Mouse (Mus musculus): ENCODE data around the gene Dnase1l1. TPM values are rescaled to one million over a fixed set of nuclear protein-coding genes. Genes with fewer than 3 reads are reported as not detected.

Gene Dnase1l1
- total RNA-seq, 2 experiments from 2014 or later, result 16.1 to 20.6 TPM

DNA sequence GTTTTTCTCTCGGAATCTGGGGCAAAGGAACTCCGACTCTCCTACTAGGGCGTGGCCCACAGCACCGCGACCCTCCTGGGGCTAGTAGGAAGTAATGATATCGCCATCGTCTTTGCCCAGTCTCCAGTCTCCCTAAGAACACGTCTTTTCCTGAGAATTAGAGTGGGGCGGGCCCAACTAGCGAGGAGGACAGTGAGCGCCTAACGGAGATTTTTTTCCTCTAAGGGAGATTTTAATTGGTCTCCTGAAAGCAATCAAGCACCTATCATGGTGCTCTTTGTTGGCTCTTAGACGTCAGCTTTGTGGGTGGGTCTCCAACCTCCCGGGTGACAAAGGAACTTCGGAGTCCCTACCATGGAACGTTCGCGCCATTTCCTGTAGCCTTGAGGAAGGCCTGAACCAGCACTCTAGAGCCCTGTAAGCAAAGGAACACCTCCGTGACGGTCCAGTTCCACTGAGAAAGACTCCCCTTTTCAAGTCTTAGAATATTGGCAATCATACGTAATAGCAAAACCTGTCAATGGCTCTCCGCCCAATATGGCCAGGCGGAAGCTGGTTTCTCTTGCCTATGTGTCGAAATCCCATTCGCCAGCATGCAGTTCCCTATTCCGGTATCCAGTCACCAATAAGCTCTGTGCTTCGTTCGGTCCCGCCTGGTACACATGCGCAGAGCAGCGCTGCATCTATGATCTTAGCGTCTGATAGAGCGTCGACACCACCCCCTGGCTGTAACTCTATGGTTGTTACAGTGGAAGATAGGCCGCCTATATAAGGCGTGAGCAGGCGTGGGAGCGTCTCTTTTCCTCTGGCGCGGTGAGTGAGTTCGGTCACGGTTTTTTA is 11.9 kb downstream of the Dnase1l1 start, which contains the start of gene Rpl10:
Rpl10 (plus strand) TSS at position 751 of the 840 bp plus-strand sequence.
- intact Hi-C loops (cut with DNase I), result no loop called here
- DNase-seq, result peak; percentile 83 to 87

DNA sequence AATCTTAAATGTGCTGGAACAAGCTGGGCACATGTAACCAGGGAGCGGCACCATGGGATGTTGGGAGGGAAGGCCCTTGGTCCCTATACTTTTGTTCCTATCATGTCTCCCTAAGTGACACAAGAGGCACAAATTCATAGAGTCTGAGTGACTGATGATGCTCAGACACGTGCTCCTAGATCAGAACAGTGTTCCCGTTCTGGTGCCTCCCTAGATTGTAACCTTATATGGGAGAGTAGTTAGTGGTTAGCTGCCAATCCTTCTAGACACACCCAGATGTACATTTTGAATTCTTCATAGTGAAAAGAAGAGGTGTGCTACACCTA is 12.4 kb downstream of the Dnase1l1 start:
- no peak for DNase-seq
- intact Hi-C loops (cut with DNase I), result loop anchor here (2.0 kb wide), 1 partner anchor 15 kb away; the partner anchor contains the start of gene Emd

DNA sequence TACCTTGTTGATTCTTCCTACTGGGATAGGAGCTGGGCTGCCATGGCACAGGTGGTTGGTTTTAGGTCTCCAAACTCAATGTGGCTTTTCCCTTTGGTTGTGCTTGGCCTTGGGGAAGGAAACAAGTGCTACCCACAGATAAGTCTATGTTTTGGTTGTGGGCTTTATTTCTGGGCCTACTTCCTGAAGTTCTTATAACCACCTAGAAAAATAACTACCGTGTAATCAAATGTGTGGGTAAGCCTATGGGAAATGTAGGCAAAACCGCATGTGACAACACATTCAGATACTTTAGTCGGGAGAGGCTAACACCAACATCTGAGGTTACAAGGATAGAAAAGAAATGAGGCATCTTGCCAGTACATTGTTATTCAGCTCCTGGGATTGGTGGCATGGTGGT is 24.4 kb downstream of the Dnase1l1 start:
- DNase-seq, result no peak
- intact Hi-C loops (cut with DNase I), result no loop called here

DNA sequence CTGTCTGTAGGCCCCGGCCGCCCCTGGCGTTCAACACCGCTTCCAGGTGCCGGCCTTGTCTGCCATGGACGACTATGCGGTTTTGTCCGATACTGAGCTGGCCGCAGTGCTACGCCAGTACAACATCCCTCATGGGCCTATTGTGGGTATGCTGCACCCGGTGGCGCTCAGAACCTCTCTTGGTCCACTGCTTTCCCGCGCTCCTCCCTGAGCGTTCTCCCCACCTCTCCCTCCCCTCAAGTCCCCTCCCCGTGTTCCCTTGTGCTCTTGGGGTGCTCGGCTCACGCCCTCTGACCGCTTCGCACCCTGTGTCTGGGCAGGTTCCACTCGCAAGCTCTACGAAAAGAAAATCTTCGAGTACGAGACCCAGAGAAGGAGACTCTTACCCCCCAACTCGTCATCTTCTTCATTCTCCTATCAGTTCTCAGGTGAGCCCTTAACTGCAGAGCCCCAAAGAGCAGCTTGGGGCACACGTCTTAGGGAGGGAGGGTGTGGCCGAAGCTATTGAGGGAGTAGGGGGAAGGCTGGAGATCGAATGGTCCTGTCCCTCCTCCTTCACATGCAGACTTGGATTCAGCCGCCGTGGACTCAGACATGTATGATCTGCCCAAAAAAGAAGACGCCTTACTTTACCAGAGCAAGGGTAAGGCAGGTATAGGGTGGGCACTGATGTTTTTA is 27.1 kb downstream of the Dnase1l1 start:
- intact Hi-C loops (cut with DNase I), result loop anchor here (2.0 kb wide), 1 partner anchor 14 kb away; no protein-coding TSS in a partner anchor
- no peak for DNase-seq

DNA sequence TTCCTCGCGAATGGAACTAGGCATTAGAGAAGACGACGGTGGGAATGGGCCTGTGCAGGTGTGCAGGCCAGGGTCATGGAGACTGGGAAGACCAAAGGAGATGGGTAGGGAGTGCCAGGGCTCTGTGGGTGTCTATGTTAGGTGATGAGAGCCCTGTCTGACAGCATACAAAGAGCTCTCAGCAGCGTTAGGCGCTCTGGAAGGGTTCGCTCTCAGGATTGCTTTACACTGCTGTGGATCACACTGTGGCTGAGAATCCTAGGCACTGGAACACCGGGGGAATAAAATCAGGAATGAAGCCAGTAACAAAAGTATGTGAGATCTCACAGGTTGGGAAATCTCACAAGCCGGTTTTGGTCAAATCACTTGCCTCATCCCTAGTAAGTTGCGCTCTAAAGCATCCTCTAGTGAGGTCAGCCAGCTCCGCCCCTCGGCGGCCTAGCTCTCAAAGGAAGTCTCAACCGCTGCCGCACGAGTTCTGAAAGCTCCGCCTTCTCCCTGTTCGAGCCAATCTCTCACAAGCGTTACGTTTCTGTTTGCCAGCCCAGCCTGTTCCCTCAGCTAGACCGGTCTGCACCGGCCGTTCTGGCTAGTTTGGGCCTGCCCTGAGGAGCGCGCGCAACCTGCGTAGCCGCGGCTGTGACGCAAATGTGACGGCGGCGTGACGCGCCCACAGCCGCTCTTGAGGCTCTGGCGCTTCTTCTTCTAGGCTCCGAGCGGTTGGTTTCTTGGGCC is 27.8 kb downstream of the Dnase1l1 start, which contains the start of gene Emd:
Emd (plus strand) TSS at position 535 of the 735 bp plus-strand sequence.
- intact Hi-C loops (cut with DNase I), result loop anchor here (2.0 kb wide), 1 partner anchor 14 kb away; no protein-coding TSS in a partner anchor

DNA sequence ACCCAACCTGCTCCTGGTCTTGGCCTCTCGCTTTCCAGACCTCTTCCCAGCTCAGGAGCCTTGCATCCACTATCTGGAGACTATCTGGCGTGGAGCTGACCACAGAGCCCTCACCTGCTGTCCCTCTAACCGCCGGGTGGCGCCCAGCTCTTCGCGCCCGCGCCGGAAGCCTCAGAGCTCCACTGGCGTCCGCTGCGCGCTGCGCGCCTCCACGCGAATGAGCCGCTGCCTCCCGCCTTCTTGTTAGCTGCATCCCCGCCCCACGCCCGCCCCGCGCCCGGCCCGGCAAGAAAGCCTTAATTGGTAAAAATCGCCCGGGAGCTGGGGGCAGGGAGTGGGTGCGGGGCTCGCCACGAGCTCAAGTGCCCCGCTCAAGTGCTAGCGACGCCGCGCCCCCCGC is 32.5 kb downstream of the Dnase1l1 start, which contains the start of gene Flna:
Flna (minus strand) TSS at position 206 of the 400 bp plus-strand sequence.
- DNase-seq, result peak; percentile 62 to 74
- intact Hi-C loops (cut with DNase I), result loop anchor here (5.0 kb wide), 2 partner anchors 103 to 132 kb away; partner anchors contain the start of gene Lage3

More for the DNA sequence above, 27.8 kb downstream of the Dnase1l1 start, which contains the start of gene Emd:
- DNase-seq, result peak; percentile 82

DNA sequence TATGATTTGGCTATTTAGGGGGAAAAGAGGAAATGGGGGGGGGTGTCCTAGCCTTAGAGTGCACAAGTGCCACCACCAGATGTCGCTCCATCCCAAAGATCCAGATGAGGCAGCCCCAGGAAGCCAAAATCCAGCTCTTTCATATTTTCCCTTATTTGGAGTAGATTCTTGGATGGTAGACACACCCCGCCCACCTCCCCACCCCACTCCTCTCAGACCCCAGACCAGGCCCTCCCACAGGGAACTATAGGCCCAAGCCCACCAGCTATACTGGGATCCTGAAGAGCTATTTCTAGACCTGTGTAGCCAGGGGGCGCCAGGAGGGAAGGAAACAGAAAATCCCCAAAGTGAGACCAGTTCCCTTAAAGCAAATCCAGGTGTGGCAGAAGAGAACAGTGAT is 33.5 kb downstream of the Dnase1l1 start:
- intact Hi-C loops (cut with DNase I), result loop anchor here (1.0 to 5.0 kb wide), 3 partner anchors 104 to 165 kb away; partner anchors contain the start of gene Lage3
- peak; percentile 67 to 73 for DNase-seq

DNA sequence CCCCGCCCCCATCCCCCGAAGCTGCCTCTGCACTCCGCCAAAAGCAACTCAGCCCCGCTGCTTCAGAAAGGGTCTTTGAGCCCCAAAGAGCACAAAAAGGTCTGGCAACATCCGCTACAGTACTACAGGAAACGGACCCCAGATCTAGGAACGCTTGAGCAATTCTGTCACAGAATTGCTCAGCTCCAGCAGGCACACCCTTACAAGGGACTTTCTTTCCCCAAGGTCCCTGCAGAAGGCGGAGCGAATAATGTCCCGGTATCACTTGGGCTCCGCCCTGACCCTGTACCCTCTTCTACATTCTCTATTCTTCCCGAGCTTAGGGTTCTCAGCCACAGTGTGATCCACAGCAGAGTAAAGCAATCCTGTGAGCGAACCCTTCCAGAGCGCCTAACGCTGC is 35.4 kb downstream of the Dnase1l1 start:
- intact Hi-C loops (cut with DNase I), result loop anchor here (2.0 to 5.0 kb wide), 3 partner anchors 106 to 224 kb away; partner anchors contain the start of genes Irak1 and Lage3
- no peak for DNase-seq

DNA sequence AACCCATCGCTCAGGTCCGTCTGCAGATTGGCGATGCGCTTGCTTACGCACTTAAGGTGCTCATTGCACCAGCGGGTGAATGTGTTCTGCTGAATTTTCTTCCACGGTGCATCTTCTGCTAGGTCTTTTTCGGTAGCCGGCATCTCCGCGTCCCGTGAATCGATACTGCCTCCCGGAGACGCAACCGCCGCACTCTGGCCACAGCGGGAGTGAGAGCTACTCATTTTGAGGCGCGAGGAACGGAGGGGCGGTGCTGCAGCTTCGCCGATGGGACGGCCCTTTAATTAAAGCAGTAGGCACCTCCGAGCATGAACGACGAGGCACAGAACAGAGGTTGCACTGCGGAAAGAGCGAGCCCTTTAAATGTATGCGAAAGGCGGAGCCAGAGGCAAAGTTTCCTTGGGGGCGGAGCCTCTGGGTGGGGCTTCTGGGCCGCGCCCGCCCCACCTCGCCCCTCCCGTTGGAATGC is 35.9 kb downstream of the Dnase1l1 start:
- intact Hi-C loops (cut with DNase I), result loop anchor here (2.0 to 5.0 kb wide), 3 partner anchors 106 to 223 kb away; partner anchors contain the start of genes Irak1 and Lage3
- DNase-seq, result peak; percentile 81 to 83

DNA sequence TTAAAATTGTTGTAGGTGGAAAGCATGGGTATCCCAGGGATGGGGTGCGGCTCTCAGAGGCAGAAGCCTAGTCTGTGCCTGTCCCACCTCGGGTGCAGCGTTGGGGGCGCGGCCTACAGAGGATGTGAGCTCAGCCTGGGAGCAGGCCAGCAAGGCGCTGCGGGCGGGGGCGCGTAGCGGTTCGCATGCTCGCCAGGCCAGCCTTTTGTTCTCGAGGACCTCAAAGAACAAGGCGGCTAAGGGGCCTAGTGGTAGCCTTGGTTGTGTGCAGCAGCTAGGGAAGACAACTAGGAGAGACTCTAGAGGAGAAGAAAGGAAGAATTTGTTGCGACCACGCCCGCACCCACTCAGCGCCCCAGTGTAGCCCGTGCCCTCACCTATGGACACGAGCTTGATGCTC is 36.5 kb downstream of the Dnase1l1 start:
- intact Hi-C loops (cut with DNase I), result loop anchor here (2.0 to 5.0 kb wide), 3 partner anchors 107 to 223 kb away; partner anchors contain the start of genes Irak1 and Lage3
- DNase-seq, result peak; percentile 81 to 83

DNA sequence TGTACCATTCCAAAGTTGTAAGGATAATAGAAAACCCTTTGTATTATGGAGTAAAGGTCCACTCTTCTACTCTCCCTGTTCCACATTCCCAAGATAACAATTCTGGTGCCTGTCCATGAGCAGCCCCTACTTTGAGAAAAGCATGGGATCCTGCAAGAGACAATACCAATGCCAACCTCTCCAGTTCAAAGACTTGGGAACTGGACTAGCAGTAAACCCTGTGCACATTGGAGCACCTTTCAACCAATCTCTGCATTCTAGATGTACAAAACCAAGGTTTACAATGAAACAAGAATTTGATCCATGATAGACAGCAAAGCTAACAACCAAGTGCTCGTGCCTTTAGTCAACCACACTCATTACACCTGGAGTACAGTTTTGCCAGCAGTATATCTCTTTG is 37.0 kb downstream of the Dnase1l1 start:
- intact Hi-C loops (cut with DNase I), result loop anchor here (5.0 kb wide), 2 partner anchors 107 to 128 kb away; partner anchors contain the start of gene Lage3
- DNase-seq, result no peak

DNA sequence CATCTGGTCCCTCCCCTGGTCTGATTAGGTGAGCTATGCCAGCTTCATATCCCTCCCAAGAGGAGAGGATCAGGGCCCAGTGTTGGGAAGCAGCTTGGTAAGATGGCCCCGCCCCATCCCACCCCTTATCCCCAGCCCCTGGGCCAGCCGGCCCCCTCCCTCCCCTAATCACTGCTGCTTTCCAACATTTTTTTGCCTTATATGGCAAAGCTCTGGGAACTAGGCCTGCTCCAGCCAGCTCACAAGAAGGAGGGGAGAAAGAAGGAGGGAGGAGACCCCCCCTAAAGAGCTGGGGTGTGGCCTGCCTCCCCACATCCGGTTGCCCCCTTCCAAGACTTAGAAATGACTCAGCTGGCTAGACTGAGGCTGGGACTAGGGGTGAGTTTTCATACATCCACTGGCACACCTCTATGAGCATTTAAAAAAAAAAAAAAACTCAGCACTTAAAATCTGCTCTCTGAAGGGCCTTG is 37.5 kb downstream of the Dnase1l1 start:
- intact Hi-C loops (cut with DNase I), result loop anchor here (5.0 kb wide), 2 partner anchors 108 to 127 kb away; partner anchors contain the start of gene Lage3
- DNase-seq, result peak; percentile 52 to 56

DNA sequence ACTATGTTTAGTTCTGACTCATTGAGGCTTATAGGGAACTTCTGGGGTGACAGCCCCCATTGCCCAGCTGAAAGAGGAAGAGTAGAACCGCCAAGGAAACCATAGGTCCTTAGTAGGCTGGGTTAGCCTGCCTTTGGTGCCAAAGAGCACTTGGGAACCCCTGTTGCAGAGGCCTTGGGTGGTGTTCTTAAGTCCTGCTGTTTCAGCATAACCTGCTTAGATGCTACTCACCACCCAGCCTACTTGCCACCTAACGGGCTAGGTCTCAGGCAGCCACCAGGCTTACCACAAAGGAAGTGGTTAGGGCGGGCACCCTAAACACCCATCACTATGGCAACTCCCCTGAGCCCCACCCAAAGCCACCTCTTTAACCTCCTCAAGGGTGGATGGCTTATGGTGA is 38.3 kb downstream of the Dnase1l1 start:
- peak; percentile 13 to 21 for DNase-seq
- intact Hi-C loops (cut with DNase I), result no loop called here

DNA sequence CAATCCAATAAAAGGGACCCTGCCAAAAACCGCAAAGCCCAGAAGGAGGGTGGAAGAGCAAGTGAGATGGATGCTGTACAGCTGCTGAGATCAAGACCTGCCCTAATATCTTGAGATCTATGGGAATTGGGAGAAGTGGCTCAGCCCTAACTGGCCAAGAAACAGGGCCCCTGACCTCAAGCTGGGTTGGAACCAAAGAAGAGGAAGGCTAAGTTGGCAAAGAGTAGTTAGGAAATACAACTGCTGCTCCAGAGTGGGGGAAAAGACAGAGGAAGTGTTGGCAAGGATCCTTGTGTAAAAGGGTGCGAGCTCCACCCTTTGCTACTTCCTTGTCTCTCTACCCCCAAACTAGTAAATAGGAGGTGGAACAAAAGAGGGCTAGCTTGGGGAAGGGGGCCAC is 38.7 kb downstream of the Dnase1l1 start:
- intact Hi-C loops (cut with DNase I), result no loop called here
- DNase-seq, result no peak

DNA sequence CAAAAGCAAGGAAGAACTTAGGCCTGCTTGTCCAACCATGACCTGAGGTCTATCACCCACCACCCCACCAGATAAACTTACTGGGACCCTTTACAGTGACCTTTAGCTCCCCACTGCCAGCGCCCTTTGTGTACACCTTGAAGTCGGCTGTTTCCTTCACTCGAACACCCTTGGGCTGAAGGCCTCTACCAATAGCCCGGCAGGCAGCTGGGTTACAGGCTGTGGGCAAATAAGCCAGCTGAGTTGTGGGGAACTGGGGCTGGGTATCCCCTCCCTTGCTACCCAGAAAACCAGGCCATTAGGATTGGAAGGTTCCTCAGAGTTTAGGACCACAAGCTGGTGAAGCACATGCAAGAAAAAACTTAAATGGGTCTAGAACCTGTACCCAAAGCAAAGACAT is 41.8 kb downstream of the Dnase1l1 start:
- intact Hi-C loops (cut with DNase I), result no loop called here
- DNase-seq, result no peak

DNA sequence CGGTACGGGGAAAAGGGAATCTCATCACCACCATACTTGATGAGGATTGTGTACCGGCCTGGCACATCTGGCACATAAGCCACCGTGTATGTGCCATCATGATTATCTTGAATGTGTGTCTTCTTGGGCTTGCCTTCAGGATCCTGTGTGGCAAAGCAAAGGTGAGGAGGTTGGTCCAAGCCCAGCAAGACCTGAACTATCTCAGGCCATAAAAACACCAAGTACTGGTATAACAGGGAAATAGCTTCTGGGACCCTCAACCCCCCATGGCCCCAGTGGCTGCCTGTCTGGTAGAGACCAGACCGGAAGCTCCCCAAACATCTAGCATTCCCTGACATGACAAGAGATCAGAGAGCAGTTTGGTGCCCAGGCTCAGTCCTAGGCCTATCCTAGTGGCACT is 48.9 kb downstream of the Dnase1l1 start:
- DNase-seq, result no peak
- intact Hi-C loops (cut with DNase I), result no loop called here

DNA sequence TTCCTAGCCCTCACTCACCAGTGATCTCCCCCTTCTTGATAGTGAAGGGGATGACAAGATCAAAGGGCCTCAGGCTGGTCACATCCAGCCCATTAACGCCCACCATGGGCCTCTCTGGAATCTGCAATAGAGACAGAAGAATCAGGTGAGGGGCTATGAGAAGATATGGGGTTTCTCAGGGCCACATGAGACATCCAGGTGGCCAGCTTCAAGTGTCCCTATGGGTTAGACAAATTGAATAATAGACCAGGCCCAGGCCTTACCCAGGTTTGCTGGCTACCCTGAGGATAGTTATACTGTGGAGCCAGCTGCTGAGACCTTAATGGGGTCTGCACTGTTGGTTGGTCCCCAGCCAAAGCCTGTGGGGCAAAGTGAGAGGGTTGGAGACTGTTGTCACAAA is 52.1 kb downstream of the Dnase1l1 start:
- intact Hi-C loops (cut with DNase I), result no loop called here
- no peak for DNase-seq
